ENCODE assay signal across 15 mouse cellular contexts in genomic region chr11:88828528-88828927, GRCm38 (mm10). TPM values are rescaled to one million over a fixed set of nuclear protein-coding genes. Genes with fewer than 3 reads are reported as not detected.
DNase-seq lines count a peak whose midpoint lies in the region; TF ChIP-seq lines count a peak whose summit lies in the region.
"Had no signal": no experiment of that assay in that cellular context is flagged by ENCODE, and none has a peak within 500 bp of the region (broad histone marks: within the 10 kb centered on the region; RNA-seq: fewer than 3 reads in every experiment).

No protein-coding gene starts in this region.

- peak; percentile 42 for TF ChIP-seq RAD21 in CH12.LX (IDR thresholded peaks at IDR 0.05; ENCODE audit: low read depth, low read length)

- H3K4me2 ChIP-seq in CH12.LX (ENCODE audit: insufficient read depth, low read depth, poor library complexity, severe bottlenecking): no peak overlapping the region
- H3K4me2 ChIP-seq: heart, embryonic 11.5 days; midbrain, embryonic 12.5 days; neural tube, embryonic 12.5 days had no signal

- TF ChIP-seq POLR2A in cerebellum, adult 2 months (IDR thresholded peaks at IDR 0.05; ENCODE audit: borderline replicate concordance, insufficient read depth, low read length): no peak
- TF ChIP-seq POLR2A in CH12.LX (IDR thresholded peaks at IDR 0.05; ENCODE audit: low read depth, low read length): no peak

- dilution Hi-C loops in CH12.LX (cut with MboI; ENCODE audit: extremely low pct_ligation_motif_present, extremely low pct_unique_long_range_greater_than_20kb, low sequenced_read_pairs): no loop called here

- no peaks in the 10 kb centered on the region for H3K27me3 ChIP-seq in cerebellum, adult 2 months (ENCODE audit: control insufficient read depth, insufficient read depth, low read length)
- peaks cover 2% of the 10 kb centered on the region for H3K27me3 ChIP-seq in CH12.LX (replicated peaks)
- H3K27me3 ChIP-seq: neural tube, embryonic 12.5 days had no signal

- TF ChIP-seq EP300 in CH12.LX (IDR thresholded peaks at IDR 0.05; ENCODE audit: low read length): no peak

- DNase-seq in cerebellum, adult 2 months: no peak
- DNase-seq in cerebellum, postnatal 14 days: no peak
- no peak for DNase-seq in left cerebral cortex, adult 2 months (ENCODE audit: extremely low spot score in 1 of 2, low spot score in 2 of 2)
- no peak for DNase-seq in left cerebral cortex, postnatal 10 days (ENCODE audit: extremely low spot score in 1 of 2, low spot score in 2 of 2)
- no peak for DNase-seq in CH12.LX (ENCODE audit: extremely low read depth)
- peak; percentile 48 for DNase-seq in ZHBTc4 (ENCODE audit: low read depth, low spot score)
- no peak for DNase-seq in ovary, postnatal 10 days (ENCODE audit: low spot score)
- no peak for DNase-seq in urinary bladder, postnatal 36 days (ENCODE audit: low spot score in 2 of 2)
- DNase-seq: B cell, adult 2 months; gastrocnemius, postnatal 10 days had no signal

- H3K4me1 ChIP-seq in cerebellum, adult 2 months (ENCODE audit: control insufficient read depth, insufficient read depth, low read length): peaks cover 9% of the 10 kb centered on the region
- 0 out of 4 replicates have a peak, but pooled peaks cover 0 to under 1% of the 10 kb centered on the region in 2 experiments for H3K4me1 ChIP-seq in CH12.LX (ENCODE audit: control insufficient read depth in 1 of 2, insufficient read depth in 2 of 2)
- H3K4me1 ChIP-seq: midbrain, embryonic 12.5 days; neural tube, embryonic 12.5 days had no signal

- no peaks in the 10 kb centered on the region for H3K79me2 ChIP-seq in CH12.LX (replicated peaks; ENCODE audit: control insufficient read depth, extremely low read depth, insufficient read depth, poor library complexity, severe bottlenecking)

- TF ChIP-seq CTCF in cerebellum, adult 2 months (IDR thresholded peaks at IDR 0.05; ENCODE audit: borderline replicate concordance, insufficient read depth, low read depth, low read length): peak; percentile 39; the same call in 1 of the 2 replicates
- TF ChIP-seq CTCF in left cerebral cortex, adult 2 months (IDR thresholded peaks at IDR 0.05): peak; percentile 52
- TF ChIP-seq CTCF in CH12.LX (conservative IDR thresholded peaks at IDR 0.05 in 1 of 2, IDR thresholded peaks at IDR 0.05 in 1 of 2; ENCODE audit: low read depth in 2 of 2, low read length in 2 of 2): peak; percentile 35 to 64; a peak in 3 of 4 replicates

- H3K9ac ChIP-seq in CH12.LX (ENCODE audit: insufficient read depth, low read depth): no peak overlapping the region
- H3K9ac ChIP-seq: midbrain, embryonic 12.5 days; neural tube, embryonic 12.5 days had no signal

- intact Hi-C loops in left cerebral cortex, adult 2 months (cut with DNase I): loop anchor here (10.0 kb wide), 1 partner anchor 764 kb away; the partner anchor contains the start of gene Vezf1
- intact Hi-C loops in left cerebral cortex, postnatal 10 days (cut with DNase I): loop anchor here (10.0 kb wide), 1 partner anchor 274 kb away; no protein-coding TSS in a partner anchor

- H3K36me3 ChIP-seq in CH12.LX (replicated peaks in 1 of 2; ENCODE audit: control insufficient read depth in 1 of 2, insufficient read depth in 1 of 2, low read length in 1 of 2): peaks cover 19 to 40% of the 10 kb centered on the region in 2 experiments

- in situ Hi-C loops in CH12.LX (cut with MboI; ENCODE audit: low pct_ligation_motif_present, low pct_unique_long_range_greater_than_20kb, low sequenced_read_pairs): loop anchor here (5.0 to 10.0 kb wide), 4 partner anchors 534 to 861 kb away; partner anchors contain the start of gene Ccdc182

- no peak overlapping the region for H3K4me3 ChIP-seq in cerebellum, adult 2 months (replicated peaks; ENCODE audit: insufficient read depth, low read depth, low read length)
- no peak overlapping the region for H3K4me3 ChIP-seq in left cerebral cortex, adult 2 months
- H3K4me3 ChIP-seq in CH12.LX (replicated peaks in 1 of 3; ENCODE audit: low read depth in 2 of 3, low read length in 2 of 3, poor library complexity in 1 of 3): no peak overlapping the region
- H3K4me3 ChIP-seq: embryonic facial prominence, embryonic 10.5 days; hindbrain, embryonic 10.5 days; midbrain, embryonic 12.5 days; neural tube, embryonic 12.5 days had no signal

- H3K9me3 ChIP-seq in CH12.LX (replicated peaks; ENCODE audit: low read length): no peaks in the 10 kb centered on the region
- H3K9me3 ChIP-seq: embryonic facial prominence, embryonic 10.5 days; hindbrain, embryonic 10.5 days; midbrain, embryonic 12.5 days; neural tube, embryonic 12.5 days had no signal

- H3K27ac ChIP-seq in cerebellum, adult 2 months (ENCODE audit: insufficient read depth, low read length): no peak overlapping the region
- no peak overlapping the region for H3K27ac ChIP-seq in left cerebral cortex, adult 2 months
- no peak overlapping the region for H3K27ac ChIP-seq in CH12.LX (ENCODE audit: insufficient read depth, low read depth)
- H3K27ac ChIP-seq: embryonic facial prominence, embryonic 10.5 days; hindbrain, embryonic 10.5 days; midbrain, embryonic 12.5 days; neural tube, embryonic 12.5 days had no signal

TF ChIP-seq in CH12.LX, 34 proteins besides CTCF, POLR2A, EP300 and RAD21:
- TF ChIP-seq MAZ (IDR thresholded peaks at IDR 0.05; ENCODE audit: low read depth, low read length) (no peak), JUND (conservative IDR thresholded peaks at IDR 0.05; ENCODE audit: low read depth, low read length) (no peak), KAT2A (IDR thresholded peaks at IDR 0.05; ENCODE audit: insufficient replicate concordance, low read length) (no peak), MAX (IDR thresholded peaks at IDR 0.05; ENCODE audit: low read length) (peak; percentile 65), MEF2A (IDR thresholded peaks at IDR 0.05; ENCODE audit: borderline replicate concordance, low read depth, low read length) (no peak), ZMIZ1 (IDR thresholded peaks at IDR 0.05; ENCODE audit: low read depth, low read length) (no peak; the same call in 1 of the 2 replicates), ZC3H11A (IDR thresholded peaks at IDR 0.05; ENCODE audit: low read depth, low read length) (no peak), HCFC1 (IDR thresholded peaks at IDR 0.05; ENCODE audit: low read depth, low read length) (no peak), ZKSCAN1 (IDR thresholded peaks at IDR 0.05; ENCODE audit: borderline replicate concordance, low read depth, low read length) (no peak), USF2 (conservative IDR thresholded peaks at IDR 0.05; ENCODE audit: low read depth, low read length) (no peak), SMC3 (IDR thresholded peaks at IDR 0.05; ENCODE audit: low read depth, low read length) (peak; percentile 50; the same call in 1 of the 2 replicates), MYC (IDR thresholded peaks at IDR 0.05; ENCODE audit: low read depth, low read length) (peak; percentile 94), MAFK (IDR thresholded peaks at IDR 0.05; ENCODE audit: insufficient replicate concordance, low read length) (no peak), ZNF384 (IDR thresholded peaks at IDR 0.05; ENCODE audit: low read depth, low read length) (peak; percentile 91)
TF ChIP-seq in CH12.LX: peak in this region for 4.

RNA-seq across cellular contexts. Expression of gene Akap1, which starts 35.9 kb away (rescaled TPM):
- polyA plus RNA-seq in cerebellum, adult 2 months (2012; rRNA removed): 41.5 and 42.8 TPM in 2 replicates
- total RNA-seq in left cerebral cortex, adult 2 months (2021): 10 to 100 TPM; 39.8 to 40.1 TPM
- 10 to 100 TPM; 43.6 to 47.6 TPM for total RNA-seq in left cerebral cortex, postnatal 10 days (2021)
- total RNA-seq in CH12.LX (2012; rRNA removed) (46.4 and 57.6 TPM in 2 replicates), CH12.LX (2014; rRNA removed) (47.5 and 51.6 TPM in 2 replicates)
- polyA plus RNA-seq in CH12.LX (2012; ENCODE audit: insufficient read length, low read depth): 53.4 and 54.8 TPM in 2 replicates
